Mouse (Mus musculus) stomach, embryonic 16.5 days (tissue): ENCODE data around the gene Ulk4. TPM values are rescaled to one million over a fixed set of nuclear protein-coding genes. Genes with fewer than 3 reads are reported as not detected.

ENCODE experiments used
- ATAC-seq: fragments of 200-750 bp; cut with Nextera tagmentation; 2 replicates; pipeline ENCODE4 v1.8.0; 2017; ENCODE audit warnings: moderate number of reproducible peaks, moderate TSS enrichment; ENCODE audit not compliant: insufficient read depth, low FRiP score
- H3K27ac ChIP-seq: fragments of 300-500 bp; sonication (generic); 2 replicates; pipeline ENCODE4 v1.5.1; 2014; ENCODE audit warnings: low read length
- H3K27me3 ChIP-seq: fragments of 300-500 bp; sonication (generic); 2 replicates; pipeline ENCODE4 v1.6.1; 2014; ENCODE audit warnings: low read length, control low read depth, mixed read lengths; ENCODE audit not compliant: control insufficient read depth, insufficient read depth
- H3K36me3 ChIP-seq: fragments of 300-500 bp; sonication (generic); 2 replicates; pipeline ENCODE4 v1.6.1; 2014; ENCODE audit warnings: low read length; ENCODE audit not compliant: control insufficient read depth, insufficient read depth
- H3K4me1 ChIP-seq: fragments of 300-500 bp; sonication (generic); 2 replicates; pipeline ENCODE4 v1.6.1; 2014; ENCODE audit warnings: low read length, control low read depth, mixed read lengths; ENCODE audit not compliant: control insufficient read depth, insufficient read depth
- H3K4me2 ChIP-seq: fragments of 300-500 bp; sonication (generic); 2 replicates; pipeline ENCODE4 v1.6.1; 2014; ENCODE audit warnings: low read depth, low read length, mixed read lengths
- H3K4me3 ChIP-seq: fragments of 300-500 bp; sonication (generic); replicated peaks from 2 replicates; pipeline ENCODE4 v1.5.1; 2014; ENCODE audit warnings: mild to moderate bottlenecking, low read length
- H3K9ac ChIP-seq: fragments of 300-500 bp; sonication (generic); 2 replicates; pipeline ENCODE4 v1.6.1; 2014; ENCODE audit warnings: low read length
- H3K9me3 ChIP-seq: fragments of 300-500 bp; sonication (generic); replicated peaks from 2 replicates; pipeline ENCODE4 v1.6.1; 2016; ENCODE audit warnings: low read length, control low read depth; ENCODE audit not compliant: control insufficient read depth
- WGBS: fragments of 180-500 bp; shearing (Covaris S2); extraction: QIAGEN DNeasy Blood & Tissue Kit; methylation state at CpG from one replicate; pipeline ENCODE4 v1.1.7; 2014; 5-methylcytosine and 5-hydroxymethylcytosine counted together
- polyA plus RNA-seq: library from polyadenylated mRNA; unstranded; fragments of >200 nt; fragmentation: Nextera tagmentation; extraction: Ambion mirVana; gene quantifications from 2 replicates; pipeline ENCODE4 v1.2.1, GENCODE M21; 2015

The Ulk4 gene
- polyA plus RNA-seq, 1 experiment from 2014 or later = 124 TPM

GRCm38 (mm10) chr9:121161818-121162565 lies 115.0 kb downstream of the Ulk4 start:
- Histone ChIP-seq H3K4me1 (no peaks in the 10 kb centered on the region), H3K27ac (no peak overlapping the region), H3K4me2 (no peak overlapping the region), H3K9me3 (no peaks in the 10 kb centered on the region; the same call in 1 of the 2 replicates), H3K4me3 (no peak overlapping the region), H3K27me3 (no peaks in the 10 kb centered on the region), H3K36me3 (no peaks in the 10 kb centered on the region), H3K9ac (no peak overlapping the region)
- WGBS = 86% methylated on average over 12 of the region's 12 CpGs
- no peak for ATAC-seq

GRCm38 (mm10) chr9:121156253-121156831 lies 120.7 kb downstream of the Ulk4 start:
- H3K4me3 ChIP-seq = no peak overlapping the region
- H3K9me3 ChIP-seq = no peaks in the 10 kb centered on the region
- no peaks in the 10 kb centered on the region for H3K27me3 ChIP-seq
- H3K4me1 ChIP-seq = no peaks in the 10 kb centered on the region
- no peak overlapping the region for H3K4me2 ChIP-seq
- H3K9ac ChIP-seq = no peak overlapping the region
- 54% methylated on average over 9 of the region's 9 CpGs for WGBS
- no peaks in the 10 kb centered on the region for H3K36me3 ChIP-seq
- no peak for ATAC-seq
- no peak overlapping the region for H3K27ac ChIP-seq

- Histone ChIP-seq H3K27me3 (no peaks in the 10 kb centered on the region), H3K27ac (no peak overlapping the region), H3K9ac (no peak overlapping the region), H3K36me3 (no peaks in the 10 kb centered on the region), H3K4me2 (no peak overlapping the region), H3K4me1 (peaks cover 4% of the 10 kb centered on the region; the same call in 1 of the 2 replicates), H3K9me3 (no peaks in the 10 kb centered on the region), H3K4me3 (no peak overlapping the region)
- no peak for ATAC-seq
- WGBS = 90% methylated on average over 5 of the region's 5 CpGs
Observed at GRCm38 (mm10) chr9:121153276-121153675, 123.7 kb downstream of the Ulk4 start.

GRCm38 (mm10) chr9:121148602-121149001 lies 128.4 kb downstream of the Ulk4 start:
- Histone ChIP-seq H3K27ac (no peak overlapping the region), H3K4me1 (peaks cover 4% of the 10 kb centered on the region; the same call in 1 of the 2 replicates), H3K4me2 (no peak overlapping the region), H3K4me3 (no peak overlapping the region), H3K27me3 (no peaks in the 10 kb centered on the region), H3K9ac (no peak overlapping the region), H3K36me3 (no peaks in the 10 kb centered on the region), H3K9me3 (no peaks in the 10 kb centered on the region)
- WGBS = 33% methylated on average over 3 of the region's 3 CpGs
- no peak for ATAC-seq

GRCm38 (mm10) chr9:121143208-121143607 lies 133.8 kb downstream of the Ulk4 start:
- Histone ChIP-seq H3K9me3 (no peaks in the 10 kb centered on the region), H3K36me3 (no peaks in the 10 kb centered on the region), H3K27ac (no peak overlapping the region), H3K4me1 (no peaks in the 10 kb centered on the region), H3K9ac (no peak overlapping the region), H3K27me3 (no peaks in the 10 kb centered on the region), H3K4me2 (no peak overlapping the region), H3K4me3 (no peak overlapping the region)
- WGBS = 82% methylated on average over 6 of the region's 6 CpGs
- no peak for ATAC-seq

- H3K4me3 ChIP-seq = no peak overlapping the region
- no peak overlapping the region for H3K9ac ChIP-seq
- no peaks in the 10 kb centered on the region; the same call in 1 of the 2 replicates for H3K27me3 ChIP-seq
- 32% methylated on average over 6 of the region's 6 CpGs for WGBS
- H3K36me3 ChIP-seq = no peaks in the 10 kb centered on the region
- H3K4me2 ChIP-seq = no peak overlapping the region
- no peaks in the 10 kb centered on the region for H3K9me3 ChIP-seq
- no peak overlapping the region for H3K27ac ChIP-seq
- ATAC-seq = 0 out of 2 replicates have a peak, but pooled peaks have one; percentile 21
- H3K4me1 ChIP-seq = 0 out of 2 replicates have a peak, but pooled peaks cover 5% of the 10 kb centered on the region
Observed at GRCm38 (mm10) chr9:121132549-121132948, 144.4 kb downstream of the Ulk4 start.

GRCm38 (mm10) chr9:121129533-121129932 lies 147.5 kb downstream of the Ulk4 start:
- 75% methylated on average over 2 of the region's 2 CpGs for WGBS
- no peak overlapping the region for H3K27ac ChIP-seq

GRCm38 (mm10) chr9:121128934-121129333 lies 148.1 kb downstream of the Ulk4 start:
- Histone ChIP-seq H3K4me3 (no peak overlapping the region), H3K9ac (no peak overlapping the region), H3K4me2 (no peak overlapping the region), H3K27me3 (no peaks in the 10 kb centered on the region), H3K36me3 (no peaks in the 10 kb centered on the region), H3K4me1 (0 out of 2 replicates have a peak, but pooled peaks cover 5% of the 10 kb centered on the region), H3K27ac (no peak overlapping the region), H3K9me3 (no peaks in the 10 kb centered on the region)
- WGBS = 91% methylated on average over 8 of the region's 8 CpGs
- ATAC-seq = no peak

More at GRCm38 (mm10) chr9:121129533-121129932, 147.5 kb downstream of the Ulk4 start:
- Histone ChIP-seq H3K4me1 (0 out of 2 replicates have a peak, but pooled peaks cover 5% of the 10 kb centered on the region), H3K9me3 (no peaks in the 10 kb centered on the region), H3K9ac (no peak overlapping the region), H3K4me3 (no peak overlapping the region), H3K36me3 (no peaks in the 10 kb centered on the region), H3K27me3 (no peaks in the 10 kb centered on the region; the same call in 1 of the 2 replicates), H3K4me2 (no peak overlapping the region)
- ATAC-seq = no peak

GRCm38 (mm10) chr9:121127025-121127424 lies 150.0 kb downstream of the Ulk4 start:
- H3K4me2 ChIP-seq = no peak overlapping the region
- no peaks in the 10 kb centered on the region for H3K4me1 ChIP-seq
- H3K36me3 ChIP-seq = no peaks in the 10 kb centered on the region
- H3K4me3 ChIP-seq = no peak overlapping the region
- H3K27ac ChIP-seq = no peak overlapping the region
- no peak for ATAC-seq
- H3K9ac ChIP-seq = no peak overlapping the region
- WGBS = 73% methylated on average over 2 of the region's 2 CpGs
- no peaks in the 10 kb centered on the region for H3K27me3 ChIP-seq
- H3K9me3 ChIP-seq = no peaks in the 10 kb centered on the region
